Mouse (Mus musculus) C2C12 (cell line): ENCODE measurements at regions not wholly inside any gene's neighbourhood (a gene's known extent, or its start where the extent isn't known, plus 50 kb on each side); places are given as distances from the start of the nearest gene placed in this dataset.

Experiments used
- CTCF ChIP-seq: IDR thresholded peaks from one replicate; pipeline ENCODE4 v1.5.1; 2011; ENCODE audit not compliant: control insufficient read depth, insufficient read depth, insufficient read length
- MYOG ChIP-seq: IDR thresholded peaks from one replicate; pipeline ENCODE4 v1.6.1; 2011; ENCODE audit not compliant: control insufficient read depth, insufficient read length; ENCODE audit errors: extremely low read depth

- TF ChIP-seq MYOG (no peak), CTCF (no peak)
Measured at GRCm38 (mm10) chr8:37050684-37051028, 57.3 kb downstream of the AI429214 start.
